9 mouse cellular contexts compared by ENCODE assay signal in genomic region chr4:152547886-152548663, GRCm38 (mm10).
A peak's percentile ranks its signal among the peaks of the same experiment; 100 is the strongest.
DNase-seq lines count a peak whose midpoint lies in the region; ATAC-seq and TF ChIP-seq lines count a peak whose summit lies in the region.
"Had no signal": no experiment of that assay in that cellular context is flagged by ENCODE, and none has a peak within 500 bp of the region (broad histone marks: within the 10 kb centered on the region; RNA-seq: fewer than 3 reads in every experiment).

No protein-coding gene starts in this region.

- H3K4me2 ChIP-seq in forebrain, embryonic 11.5 days (ENCODE audit: low read depth, low read length, severe bottlenecking): no peak overlapping the region
- no peak overlapping the region for H3K4me2 ChIP-seq in midbrain, postnatal 0 days (ENCODE audit: low read depth, low read length, poor library complexity, severe bottlenecking)

- H3K4me3 ChIP-seq in forebrain, embryonic 11.5 days (ENCODE audit: low read depth, low read length): no peak overlapping the region
- H3K4me3 ChIP-seq in limb, embryonic 10.5 days: 0 out of 2 replicates have a peak overlapping the region, but pooled peaks have one; percentile 2
- H3K4me3 ChIP-seq in midbrain, postnatal 0 days (ENCODE audit: low read depth, low read length): no peak overlapping the region
- H3K4me3 ChIP-seq in gastrocnemius, adult 2 months: no peak overlapping the region

- intact Hi-C loops in left cerebral cortex, postnatal 14 days (cut with DNase I): no loop called here
- intact Hi-C loops in gastrocnemius, adult 2 months (cut with DNase I): no loop called here

- no peaks in the 10 kb centered on the region; the same call in 1 of the 2 replicates for H3K4me1 ChIP-seq in forebrain, embryonic 11.5 days (replicated peaks; ENCODE audit: control insufficient read depth, insufficient read depth, low read length)
- peaks cover 19% of the 10 kb centered on the region; the same call in 1 of the 2 replicates for H3K4me1 ChIP-seq in limb, embryonic 10.5 days
- peaks cover 4% of the 10 kb centered on the region for H3K4me1 ChIP-seq in midbrain, postnatal 0 days (ENCODE audit: insufficient read depth, low read length)

- DNase-seq in left cerebral cortex, postnatal 14 days (ENCODE audit: low spot score in 2 of 2): peak; percentile 43 to 47
- no peak for DNase-seq in left cerebral cortex, adult 8-10 months (ENCODE audit: low spot score in 2 of 2)
- DNase-seq in forebrain, embryonic 11.5 days (ENCODE audit: low spot score): no peak
- no peak for DNase-seq in limb, embryonic 10.5 days (ENCODE audit: low spot score)
- DNase-seq in midbrain, postnatal 0 days (ENCODE audit: low spot score): no peak
- DNase-seq in gastrocnemius, adult 2 months: no peak
- no peak for DNase-seq in gastrocnemius, adult 18-20 months (ENCODE audit: low spot score)
- DNase-seq in testis, postnatal 10 days (ENCODE audit: low spot score): no peak

- WGBS in forebrain, embryonic 11.5 days: 50% methylated on average over 37 of the region's 37 CpGs
- 60% methylated on average over 37 of the region's 37 CpGs for WGBS in limb, embryonic 10.5 days
- WGBS in midbrain, postnatal 0 days: 31% methylated on average over 37 of the region's 37 CpGs

- peak overlapping the region; percentile 12; the same call in 1 of the 2 replicates for H3K9ac ChIP-seq in forebrain, embryonic 11.5 days (ENCODE audit: low read length)
- H3K9ac ChIP-seq in midbrain, postnatal 0 days (replicated peaks; ENCODE audit: low read length, poor library complexity, severe bottlenecking): 0 out of 2 replicates have a peak overlapping the region, but pooled peaks have one; percentile 0

- H3K36me3 ChIP-seq in forebrain, embryonic 11.5 days (ENCODE audit: control insufficient read depth, insufficient read depth, low read length): no peaks in the 10 kb centered on the region
- no peaks in the 10 kb centered on the region for H3K36me3 ChIP-seq in limb, embryonic 10.5 days
- H3K36me3 ChIP-seq in midbrain, postnatal 0 days (ENCODE audit: insufficient read depth, low read length): 0 out of 2 replicates have a peak, but pooled peaks cover 2% of the 10 kb centered on the region

- H3K9me3 ChIP-seq in forebrain, embryonic 11.5 days (ENCODE audit: control insufficient read depth, low read length): no peaks in the 10 kb centered on the region
- no peaks in the 10 kb centered on the region for H3K9me3 ChIP-seq in limb, embryonic 10.5 days (replicated peaks)
- H3K9me3 ChIP-seq in midbrain, postnatal 0 days (ENCODE audit: low read length): no peaks in the 10 kb centered on the region

- TF ChIP-seq CTCF in midbrain, postnatal 0 days (IDR thresholded peaks at IDR 0.05): no peak
- no peak for TF ChIP-seq CTCF in gastrocnemius, adult 2 months (IDR thresholded peaks at IDR 0.05)

- ATAC-seq in forebrain, embryonic 11.5 days (replicated peaks; ENCODE audit: low FRiP score): 0 out of 2 replicates have a peak, but pooled peaks have one; percentile 12
- no peak for ATAC-seq in midbrain, postnatal 0 days (ENCODE audit: low FRiP score)

- no peaks in the 10 kb centered on the region for H3K27me3 ChIP-seq in forebrain, embryonic 11.5 days (ENCODE audit: control insufficient read depth, insufficient read depth, low read length)
- H3K27me3 ChIP-seq in limb, embryonic 10.5 days (ENCODE audit: low read depth, poor library complexity, severe bottlenecking): peaks cover 29% of the 10 kb centered on the region; the same call in 1 of the 2 replicates
- no peaks in the 10 kb centered on the region for H3K27me3 ChIP-seq in midbrain, postnatal 0 days (ENCODE audit: insufficient read depth, low read length)

- no peak overlapping the region for H3K27ac ChIP-seq in forebrain, embryonic 11.5 days (ENCODE audit: low read depth, low read length)
- H3K27ac ChIP-seq in limb, embryonic 10.5 days: no peak overlapping the region
- H3K27ac ChIP-seq in midbrain, postnatal 0 days (ENCODE audit: low read depth, low read length): peak overlapping the region; percentile 59; the same call in 1 of the 2 replicates
- no peak overlapping the region for H3K27ac ChIP-seq in gastrocnemius, adult 2 months
- H3K27ac ChIP-seq: kidney, postnatal 0 days had no signal

Comparison
In these comparisons a context has a peak if more than half of its experiments do, and no peak if none do; other contexts are left out.
1. DNase-seq: peak in left cerebral cortex, postnatal 14 days (2 of 2); none in left cerebral cortex, adult 8-10 months (0 of 2), forebrain, embryonic 11.5 days (single experiment), limb, embryonic 10.5 days (single experiment), midbrain, postnatal 0 days (single experiment), gastrocnemius, adult 2 months (single experiment), gastrocnemius, adult 18-20 months (single experiment) and testis, postnatal 10 days (single experiment).